Mouse (Mus musculus) kidney, adult 11 months (tissue): ENCODE results near the gene Vmn2r112.
"Not testable (repeated sequence)": the region's sequence is repeated elsewhere in the genome, so short reads cannot be mapped to it uniquely, and the experiment has no call there.

ENCODE experiments used
- DNase-seq: peaks from one replicate; pipeline ENCODE4 v3.0.0; 2022

Gene Vmn2r112

DNA sequence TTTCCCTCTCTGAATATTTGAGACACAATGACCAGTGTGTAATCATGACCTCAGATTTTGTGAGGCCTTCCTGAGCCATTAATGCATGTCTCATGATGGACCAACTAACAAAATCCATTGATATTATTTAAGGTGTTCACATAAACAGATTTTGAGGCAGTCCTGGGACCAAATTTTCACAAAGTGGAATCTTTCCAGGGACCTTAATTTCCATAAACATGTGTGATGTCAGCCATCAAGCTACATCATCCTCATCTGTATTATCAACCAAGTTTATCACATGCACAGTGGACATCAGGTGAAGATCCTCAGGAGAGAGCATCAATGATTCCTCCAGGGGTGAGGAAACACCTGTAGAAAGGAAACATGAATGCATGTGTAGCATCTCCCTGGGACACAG lies at the start of gene Vmn2r112:
Vmn2r112 (plus strand) TSS at position 301 of the 400 bp plus-strand sequence.
- DNase-seq, result not testable (repeated sequence)

- DNase-seq, result not testable (repeated sequence)
Measured at GRCm38 (mm10) chr17:22573382-22573781, 27.4 kb upstream of the Vmn2r112 start, which contains the start of gene Vmn2r111. Vmn2r111 (minus strand) TSS chr17:22573482.

GRCm38 (mm10) chr17:22630646-22631045 lies 29.9 kb downstream of the Vmn2r112 start:
- no peak for DNase-seq
